In genomic region chr16:45365353-45365752, GRCm38 (mm10) we compare ENCODE assay signal across 20 mouse cellular contexts. TPM values are rescaled to one million over a fixed set of nuclear protein-coding genes. Genes with fewer than 3 reads are reported as not detected.
DNase-seq lines count a peak whose midpoint lies in the region; ATAC-seq and TF ChIP-seq lines count a peak whose summit lies in the region.
"Had no signal": no experiment of that assay in that cellular context is flagged by ENCODE, and none has a peak within 500 bp of the region (broad histone marks: within the 10 kb centered on the region; RNA-seq: fewer than 3 reads in every experiment).

No protein-coding gene starts in this region.

- DNase-seq in heart, adult 2 months, result no peak
- no peak for DNase-seq in heart, postnatal 4 days
- DNase-seq in lung, postnatal 36 days, result no peak
- DNase-seq in intestine, embryonic 14.5 days (ENCODE audit: low spot score), result no peak
- no peak for DNase-seq in ovary, adult 18-20 months (ENCODE audit: low spot score)
- DNase-seq in spleen, postnatal 14 days (ENCODE audit: low spot score in 2 of 2), result no peak
- DNase-seq: adrenal gland, postnatal 14 days; cerebellum, adult 2 months; cerebellum, postnatal 10 days; forebrain, postnatal 0 days; gastrocnemius, postnatal 36 days had no signal

- H3K4me3 ChIP-seq in heart, adult 2 months, result no peak overlapping the region
- H3K4me3 ChIP-seq in lung, embryonic 16.5 days (ENCODE audit: low read length), result no peak overlapping the region
- no peak overlapping the region for H3K4me3 ChIP-seq in intestine, embryonic 14.5 days (ENCODE audit: low read depth, low read length)
- H3K4me3 ChIP-seq in small intestine, adult 2 months (ENCODE audit: low read depth, low read length), result no peak overlapping the region
- H3K4me3 ChIP-seq: embryonic facial prominence, embryonic 10.5 days; forebrain, embryonic 13.5 days; heart, embryonic 10.5 days; hindbrain, embryonic 15.5 days had no signal

- H3K27ac ChIP-seq in heart, adult 2 months, result peak overlapping the region; percentile 78
- no peak overlapping the region for H3K27ac ChIP-seq in lung, embryonic 16.5 days (ENCODE audit: low read length)
- no peak overlapping the region for H3K27ac ChIP-seq in intestine, embryonic 14.5 days (ENCODE audit: low read depth)
- peak overlapping the region; percentile 36 for H3K27ac ChIP-seq in small intestine, adult 2 months (ENCODE audit: insufficient read depth, low read depth, low read length)
- H3K27ac ChIP-seq: embryonic facial prominence, embryonic 10.5 days; forebrain, embryonic 13.5 days; heart, embryonic 10.5 days; hindbrain, embryonic 15.5 days had no signal

- TF ChIP-seq EP300 in heart, adult 2 months (IDR thresholded peaks at IDR 0.05; ENCODE audit: insufficient read depth, low read depth, low read length), result no peak

- H3K4me1 ChIP-seq in heart, adult 2 months (ENCODE audit: control insufficient read depth, insufficient read depth, low read length), result peaks cover 19% of the 10 kb centered on the region
- 0 out of 2 replicates have a peak, but pooled peaks cover 9% of the 10 kb centered on the region for H3K4me1 ChIP-seq in lung, embryonic 16.5 days (replicated peaks; ENCODE audit: control insufficient read depth, insufficient read depth, low read length)
- peaks cover 8% of the 10 kb centered on the region for H3K4me1 ChIP-seq in intestine, embryonic 14.5 days (replicated peaks; ENCODE audit: control insufficient read depth, insufficient read depth, low read length)
- peaks cover 6% of the 10 kb centered on the region; the same call in 1 of the 2 replicates for H3K4me1 ChIP-seq in small intestine, adult 2 months (ENCODE audit: control insufficient read depth, insufficient read depth, insufficient read length, low read length)
- H3K4me1 ChIP-seq: embryonic facial prominence, embryonic 10.5 days; forebrain, embryonic 13.5 days; heart, embryonic 10.5 days; hindbrain, embryonic 15.5 days had no signal

- no peak overlapping the region for H3K9ac ChIP-seq in heart, adult 2 months (ENCODE audit: low read depth, low read length)
- no peak overlapping the region for H3K9ac ChIP-seq in lung, embryonic 16.5 days (ENCODE audit: low read length)
- H3K9ac ChIP-seq in intestine, embryonic 14.5 days (ENCODE audit: low read length), result no peak overlapping the region
- H3K9ac ChIP-seq: forebrain, embryonic 13.5 days; forebrain, postnatal 0 days; hindbrain, embryonic 15.5 days had no signal

- intact Hi-C loops in heart, adult 2 months (cut with DNase I), result no loop called here

- WGBS in heart, adult 2 months, result 86% methylated on average over 9 of the region's 9 CpGs
- WGBS in lung, embryonic 16.5 days, result 44% methylated on average over 9 of the region's 9 CpGs
- 40% methylated on average over 9 of the region's 9 CpGs for WGBS in intestine, embryonic 14.5 days
- WGBS in small intestine, adult 2 months, result 52% methylated on average over 9 of the region's 9 CpGs

- no peaks in the 10 kb centered on the region for H3K9me3 ChIP-seq in lung, embryonic 16.5 days (ENCODE audit: control insufficient read depth, low read length)
- no peaks in the 10 kb centered on the region for H3K9me3 ChIP-seq in intestine, embryonic 14.5 days (ENCODE audit: control insufficient read depth, low read length)
- H3K9me3 ChIP-seq: embryonic facial prominence, embryonic 10.5 days; forebrain, embryonic 13.5 days; heart, embryonic 10.5 days; hindbrain, embryonic 15.5 days had no signal

- TF ChIP-seq POLR2A in heart, adult 2 months (IDR thresholded peaks at IDR 0.05; ENCODE audit: insufficient read depth, low read depth, low read length), result no peak
- no peak for TF ChIP-seq POLR2A in small intestine, adult 2 months (IDR thresholded peaks at IDR 0.05; ENCODE audit: low read depth, low read length)

- H3K4me2 ChIP-seq in lung, embryonic 16.5 days (ENCODE audit: low read depth, low read length), result 0 out of 2 replicates have a peak overlapping the region, but pooled peaks have one; percentile 3
- H3K4me2 ChIP-seq in intestine, embryonic 14.5 days (ENCODE audit: low read length), result peak overlapping the region; percentile 29
- H3K4me2 ChIP-seq: forebrain, embryonic 13.5 days; hindbrain, embryonic 15.5 days had no signal

- no peaks in the 10 kb centered on the region for H3K27me3 ChIP-seq in heart, adult 2 months (ENCODE audit: control insufficient read depth, insufficient read depth, low read length)
- H3K27me3 ChIP-seq in lung, embryonic 16.5 days (ENCODE audit: control insufficient read depth, insufficient read depth, low read depth, low read length), result no peaks in the 10 kb centered on the region
- no peaks in the 10 kb centered on the region for H3K27me3 ChIP-seq in intestine, embryonic 14.5 days (replicated peaks; ENCODE audit: control insufficient read depth, insufficient read depth, low read length)
- no peaks in the 10 kb centered on the region for H3K27me3 ChIP-seq in small intestine, adult 2 months (ENCODE audit: control insufficient read depth, insufficient read depth, low read length)
- H3K27me3 ChIP-seq: CH12.LX; forebrain, embryonic 13.5 days; hindbrain, embryonic 15.5 days; Patski had no signal

- TF ChIP-seq CTCF in heart, adult 2 months (IDR thresholded peaks at IDR 0.05), result no peak
- no peak for TF ChIP-seq CTCF in small intestine, adult 2 months (IDR thresholded peaks at IDR 0.05; ENCODE audit: extremely low read depth, insufficient read length, insufficient replicate concordance, low read depth, low read length)

- no peak for ATAC-seq in lung, embryonic 16.5 days (ENCODE audit: low read depth)
- no peak for ATAC-seq in intestine, embryonic 14.5 days (replicated peaks; ENCODE audit: low FRiP score, low TSS enrichment, low read depth)
- ATAC-seq: activated CD4-positive, CD25-positive, alpha-beta regulatory T cell, adult 4 months; forebrain, embryonic 13.5 days; forebrain, postnatal 0 days; Patski had no signal

- H3K79me2 ChIP-seq in heart, adult 2 months (replicated peaks; ENCODE audit: control insufficient read depth, insufficient read depth, low read length), result no peaks in the 10 kb centered on the region

- H3K36me3 ChIP-seq in heart, adult 2 months (ENCODE audit: control insufficient read depth, insufficient read depth, low read length), result peaks cover 42% of the 10 kb centered on the region
- H3K36me3 ChIP-seq in lung, embryonic 16.5 days (ENCODE audit: control insufficient read depth, insufficient read depth, low read length), result no peaks in the 10 kb centered on the region
- no peaks in the 10 kb centered on the region for H3K36me3 ChIP-seq in intestine, embryonic 14.5 days (ENCODE audit: control insufficient read depth, insufficient read depth, low read length)
- H3K36me3 ChIP-seq in small intestine, adult 2 months (ENCODE audit: control insufficient read depth, insufficient read depth, low read length), result no peaks in the 10 kb centered on the region
- H3K36me3 ChIP-seq: embryonic facial prominence, embryonic 10.5 days; heart, embryonic 10.5 days; hindbrain, embryonic 15.5 days had no signal

RNA-seq across cellular contexts. Expression of gene Cd200, which starts 43.5 kb away (rescaled TPM):
- total RNA-seq in heart, adult 2 months (2021), result 10 to 100 TPM; 63.6 to 69.3 TPM
- polyA plus RNA-seq in heart, adult 2 months (2012; rRNA removed), result 90.0 and 99.3 TPM in 2 replicates
- total RNA-seq in heart, postnatal 4 days (2021), result 10 to 100 TPM; 44.8 to 67.6 TPM
- polyA plus RNA-seq in lung, embryonic 16.5 days (2015; fragmentation: Nextera tagmentation; extraction: Ambion mirVana), result 80.1 and 82.9 TPM in 2 replicates
- polyA plus RNA-seq in intestine, embryonic 14.5 days (2014; fragmentation: Nextera tagmentation; extraction: Ambion mirVana), result 35.5 and 41.7 TPM in 2 replicates
- 12.0 and 29.2 TPM in 2 replicates for polyA plus RNA-seq in small intestine, adult 2 months (2012; rRNA removed)

Comparison
In these comparisons a context has a peak if more than half of its experiments do, and no peak if none do; other contexts are left out.
1. H3K27ac ChIP-seq: peak in heart, adult 2 months (single experiment) and small intestine, adult 2 months (single experiment); none in lung, embryonic 16.5 days (single experiment) and intestine, embryonic 14.5 days (single experiment).